Mouse (Mus musculus): ENCODE results near the gene Gm20737.
"Not testable (repeated sequence)": the region's sequence is repeated elsewhere in the genome, so short reads cannot be mapped to it uniquely, and the experiment has no call there.

Gm20737 gene

DNA sequence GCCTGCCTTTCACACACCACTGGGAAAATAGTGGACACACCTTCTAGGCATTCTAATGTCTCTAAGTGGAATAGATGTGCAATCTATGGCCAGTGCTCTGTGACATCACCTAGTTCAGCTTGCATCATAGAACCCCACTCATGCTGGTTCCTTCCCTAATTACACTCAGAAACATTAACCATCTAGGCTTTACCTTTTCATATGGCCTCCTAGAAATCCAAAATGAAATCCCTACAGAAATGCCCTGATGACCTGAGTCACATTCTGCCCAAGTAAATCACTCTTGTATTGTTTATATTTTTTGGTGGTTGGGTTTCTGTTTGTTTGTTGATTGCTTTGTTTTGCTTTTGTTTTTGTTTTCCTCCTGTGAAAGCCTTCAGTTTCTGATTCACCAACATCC is at the start of gene Gm20737:
Gm20737 (minus strand) TSS at position 101 of the 400 bp plus-strand sequence.
- DNase-seq (ENCODE audit: low spot score) = not testable (repeated sequence)

DNA sequence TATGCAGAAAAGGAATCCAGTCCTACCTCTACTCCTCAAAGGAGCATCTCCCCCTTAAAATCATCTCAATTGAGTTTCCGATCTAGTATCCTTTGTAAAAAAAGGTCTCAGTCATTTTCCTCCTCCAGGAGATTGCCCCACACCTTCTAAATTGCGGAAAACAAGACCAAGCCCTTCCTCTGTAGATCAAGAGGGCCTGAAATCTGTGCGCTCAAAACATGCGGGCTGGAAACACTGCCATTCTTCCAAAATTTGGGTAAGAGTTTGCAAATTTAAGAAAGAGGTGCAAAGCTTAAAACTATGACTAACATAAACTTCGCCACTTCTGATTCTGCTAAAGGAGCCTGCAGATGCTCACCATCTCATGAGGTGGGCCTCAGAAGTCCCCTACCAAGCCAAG is 17.3 kb upstream of the Gm20737 start, which contains the start of gene Gm21775:
Gm21775 (plus strand) TSS at position 301 of the 400 bp plus-strand sequence.
- DNase-seq (ENCODE audit: low spot score) = not testable (repeated sequence)

Measured in left cerebral cortex, adult 11 months (tissue).